Mouse (Mus musculus): ENCODE data around the gene Sprr2f. TPM values are rescaled to one million over a fixed set of nuclear protein-coding genes. Genes with fewer than 3 reads are reported as not detected.

Sprr2f gene
- polyA plus RNA-seq (2021; fragmentation: Nextera tagmentation): not detected in 2 replicates
- long read RNA-seq, experiment 1: 0 reads
- long read RNA-seq, experiment 2: 0 reads

GRCm38 (mm10) chr3:92364887-92365286 lies at the start of gene Sprr2f:
Gene Sprr2f (plus strand): TSS chr3:92365187.

DNA sequence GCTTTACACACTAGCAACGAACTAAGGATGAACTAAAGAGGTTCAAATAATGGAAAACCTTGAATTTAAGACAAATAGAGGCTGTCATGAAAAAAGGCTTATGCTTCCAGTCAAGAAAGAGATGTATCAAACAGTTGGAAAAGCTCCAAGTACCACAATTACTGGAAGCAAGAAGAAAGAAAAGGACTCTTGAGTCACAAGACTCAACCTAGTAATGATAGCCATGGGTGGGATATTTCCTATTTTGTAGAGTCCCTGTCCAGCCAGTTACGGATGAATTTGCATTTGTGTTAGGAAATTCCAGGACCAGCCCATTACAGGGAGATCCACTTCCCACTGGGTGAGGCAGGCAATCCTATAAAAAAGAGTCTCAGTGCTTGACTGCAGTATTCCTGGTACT lies 48.7 kb upstream of the Sprr2f start, which contains the start of gene Sprr2b:
Sprr2b (plus strand) TSS at position 301 of the 400 bp plus-strand sequence.

DNA sequence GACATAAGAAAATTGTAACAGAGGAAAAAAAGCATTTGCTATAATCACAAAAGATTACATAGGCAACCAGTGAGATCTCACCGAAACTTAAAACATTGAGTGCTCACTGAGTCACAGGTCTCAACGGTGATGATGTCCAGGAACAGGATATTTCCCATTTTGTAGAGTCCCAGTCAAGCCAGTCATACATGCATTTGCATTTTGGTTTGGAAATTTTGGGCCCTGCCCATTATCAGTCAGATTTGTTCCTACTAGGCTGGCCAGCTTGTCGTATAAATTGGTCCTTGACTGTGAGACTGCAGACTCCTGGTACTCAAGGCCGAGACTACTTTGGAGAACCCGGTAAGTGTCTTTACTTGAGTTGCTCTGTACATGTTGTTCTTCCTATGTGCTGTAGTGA lies 26.1 kb upstream of the Sprr2f start, which contains the start of gene Sprr2d:
Sprr2d (plus strand) TSS at position 301 of the 400 bp plus-strand sequence.

GRCm38 (mm10) chr3:92351843-92352242 lies 13.1 kb upstream of the Sprr2f start, which contains the start of gene Sprr2e:
Gene Sprr2e (plus strand): TSS chr3:92352143.

DNA sequence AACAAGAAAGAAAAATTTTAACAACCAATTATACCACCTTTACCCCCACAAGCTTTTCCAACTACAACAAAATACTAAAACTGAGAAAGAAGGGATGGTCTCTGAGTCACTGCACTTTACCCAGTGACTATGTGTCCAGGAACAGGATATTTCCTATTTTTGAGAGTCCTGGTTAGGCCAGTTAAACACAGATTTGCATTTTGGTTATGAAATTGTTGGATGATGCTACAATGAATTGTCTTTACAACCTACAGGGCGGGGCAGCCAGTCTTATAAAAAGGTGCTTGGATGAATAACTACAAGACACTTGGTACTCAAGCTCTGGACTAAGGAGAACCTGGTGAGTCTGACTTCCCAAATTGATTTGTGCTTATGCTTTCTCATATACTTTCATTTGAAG lies 20.4 kb downstream of the Sprr2f start, which contains the start of gene Sprr2h:
Sprr2h (plus strand) TSS at position 301 of the 400 bp plus-strand sequence.

GRCm38 (mm10) chr3:92407691-92408090 lies 42.7 kb downstream of the Sprr2f start, which contains the start of gene Sprr2i:
Gene Sprr2i (plus strand): TSS chr3:92407991.

Other genes with a start within 250 kb of the Sprr2f start
- gene Prr9, start 241.2 kb upstream of the Sprr2f start, polyA plus RNA-seq (2021; fragmentation: Nextera tagmentation): not detected in 2 replicates
- not detected in 2 replicates for gene Lelp1, start 222.4 kb upstream of the Sprr2f start, polyA plus RNA-seq (2021; fragmentation: Nextera tagmentation)
- not detected in 2 replicates for gene Sprr2a1, start 149.4 kb upstream of the Sprr2f start, polyA plus RNA-seq (2021; fragmentation: Nextera tagmentation)
- gene Sprr2a2, start 149.3 kb upstream of the Sprr2f start, polyA plus RNA-seq (2021; fragmentation: Nextera tagmentation): not detected in 2 replicates
- gene Sprr2a3, start 79.8 kb upstream of the Sprr2f start, polyA plus RNA-seq (2021; fragmentation: Nextera tagmentation): not detected in 2 replicates
- not detected in 2 replicates for gene Sprr2b, start 48.6 kb upstream of the Sprr2f start, polyA plus RNA-seq (2021; fragmentation: Nextera tagmentation)
- not detected in 2 replicates for gene Sprr2d, start 26.0 kb upstream of the Sprr2f start, polyA plus RNA-seq (2021; fragmentation: Nextera tagmentation)
- gene Sprr2e, start 13.0 kb upstream of the Sprr2f start, polyA plus RNA-seq (2021; fragmentation: Nextera tagmentation): not detected in 2 replicates
- not detected in 2 replicates for gene Sprr2h, start 20.5 kb downstream of the Sprr2f start, polyA plus RNA-seq (2021; fragmentation: Nextera tagmentation)
- gene Sprr2i, start 42.8 kb downstream of the Sprr2f start, polyA plus RNA-seq (2021; fragmentation: Nextera tagmentation): not detected in 2 replicates
- gene Sprr2j-ps, start 52.9 kb downstream of the Sprr2f start, polyA plus RNA-seq (2021; fragmentation: Nextera tagmentation): not detected in 2 replicates
- 1.4 and 1.7 TPM in 2 replicates for gene Gm9774, start 64.2 kb downstream of the Sprr2f start, polyA plus RNA-seq (2021; fragmentation: Nextera tagmentation)
- gene Sprr2k, start 67.4 kb downstream of the Sprr2f start, polyA plus RNA-seq (2021; fragmentation: Nextera tagmentation): not detected in 2 replicates
- not detected in 2 replicates for gene Sprr1b, start 73.6 kb downstream of the Sprr2f start, polyA plus RNA-seq (2021; fragmentation: Nextera tagmentation)
- gene Sprr3, start 93.5 kb downstream of the Sprr2f start, polyA plus RNA-seq (2021; fragmentation: Nextera tagmentation): not detected in 2 replicates
- 0.15 TPM in 1 of 2 replicates, not detected in the other for gene Sprr1a, start 120.7 kb downstream of the Sprr2f start, polyA plus RNA-seq (2021; fragmentation: Nextera tagmentation)
- gene Sprr4, start 135.3 kb downstream of the Sprr2f start, polyA plus RNA-seq (2021; fragmentation: Nextera tagmentation): not detected in 2 replicates
- gene 2310046K23Rik, start 169.3 kb downstream of the Sprr2f start, polyA plus RNA-seq (2021; fragmentation: Nextera tagmentation): not detected in 2 replicates
- gene Ivl, start 208.5 kb downstream of the Sprr2f start, polyA plus RNA-seq (2021; fragmentation: Nextera tagmentation): not detected in 2 replicates
- gene Smcp, start 223.8 kb downstream of the Sprr2f start, polyA plus RNA-seq (2021; fragmentation: Nextera tagmentation): not detected in 2 replicates
- not detected in 2 replicates for gene 2210017I01Rik, start 242.3 kb downstream of the Sprr2f start, polyA plus RNA-seq (2021; fragmentation: Nextera tagmentation)